Mouse (Mus musculus) thymus, postnatal 4 days (tissue): ENCODE measurements at regions not wholly inside any gene's neighbourhood (a gene's known extent, or its start where the extent isn't known, plus 50 kb on each side); places are given as distances from the start of the nearest gene placed in this dataset.

Source experiments
- DNase-seq: peaks from one replicate; pipeline ENCODE4 v3.0.0; 2021

DNA sequence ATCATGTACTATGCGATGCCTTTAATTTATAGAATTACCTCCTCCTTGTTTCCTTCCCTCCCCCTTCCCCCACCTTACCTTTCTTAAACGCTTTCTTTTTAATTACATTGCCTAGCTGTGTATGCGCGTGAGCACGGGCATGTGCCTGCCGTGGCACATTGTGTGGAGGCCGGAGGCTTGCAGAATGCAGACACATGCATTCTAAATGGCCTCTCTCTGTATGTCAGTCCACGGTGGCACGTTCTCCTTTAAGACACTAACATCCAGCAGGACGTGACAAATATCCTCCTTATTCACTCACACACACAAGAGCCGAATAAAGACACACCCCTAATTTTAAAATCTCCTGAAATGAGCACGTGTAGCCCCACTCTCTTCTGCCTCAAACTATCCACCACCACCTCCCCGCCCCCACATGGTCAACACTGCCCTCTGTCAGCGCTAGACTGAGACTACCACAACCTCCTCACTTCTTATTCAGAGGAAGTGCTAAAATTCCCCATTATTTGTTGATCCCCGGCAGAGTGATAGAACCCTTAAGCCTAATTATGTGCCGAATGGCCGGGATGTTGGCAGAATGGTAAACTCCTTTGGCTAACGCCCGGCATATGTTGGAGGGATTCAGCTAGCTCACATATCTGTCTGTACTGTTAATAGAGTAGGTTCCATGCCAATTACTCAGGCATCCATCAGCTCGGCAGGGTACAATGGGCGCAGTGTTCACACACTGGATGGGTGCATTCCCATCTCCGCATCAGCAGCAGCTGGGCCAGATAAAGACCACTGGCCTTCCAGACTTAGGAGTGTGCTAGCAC lies 70.5 kb upstream of the Zfp217 start:
- DNase-seq, result peak; percentile 64

DNA sequence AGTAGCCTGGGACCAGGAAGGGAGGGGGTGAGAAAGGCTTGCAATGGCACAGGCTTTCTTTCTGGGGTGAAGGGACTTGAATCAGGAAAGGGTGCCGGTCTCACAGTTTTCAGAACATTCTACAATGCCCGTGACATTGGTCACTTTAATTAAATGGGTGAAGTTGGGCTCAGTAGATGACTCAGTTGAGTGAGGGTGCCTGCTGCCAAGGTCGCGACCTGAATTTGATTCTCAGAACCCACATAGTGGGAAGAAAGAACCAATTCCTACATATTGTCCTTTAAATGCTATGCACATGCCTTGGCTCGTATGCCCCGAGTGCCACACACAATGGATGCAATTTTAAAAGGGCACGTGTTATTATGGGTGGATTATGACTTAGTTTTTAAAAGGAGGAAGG lies 68.4 kb upstream of the Zfp217 start:
- DNase-seq, result no peak

DNA sequence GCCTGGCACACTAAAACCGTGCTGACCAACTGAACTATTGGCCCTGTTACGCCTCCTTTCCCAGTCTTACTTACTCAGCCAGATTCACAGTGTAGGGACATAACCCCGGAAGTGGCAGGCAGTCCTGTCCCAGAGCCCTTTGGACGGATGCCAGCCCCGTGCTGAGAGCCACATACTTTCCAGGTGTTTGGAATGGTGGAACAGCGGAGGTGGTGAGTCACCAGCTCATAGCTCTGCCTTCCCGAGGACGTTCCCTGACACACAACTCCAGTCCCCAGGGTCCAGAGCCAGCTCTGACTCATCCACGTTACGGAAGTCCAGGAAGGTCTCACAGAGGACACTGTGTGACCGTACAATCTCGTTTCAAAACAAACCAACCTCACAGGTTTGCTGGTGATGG lies 61.2 kb upstream of the Zfp217 start:
- DNase-seq, result no peak

DNA sequence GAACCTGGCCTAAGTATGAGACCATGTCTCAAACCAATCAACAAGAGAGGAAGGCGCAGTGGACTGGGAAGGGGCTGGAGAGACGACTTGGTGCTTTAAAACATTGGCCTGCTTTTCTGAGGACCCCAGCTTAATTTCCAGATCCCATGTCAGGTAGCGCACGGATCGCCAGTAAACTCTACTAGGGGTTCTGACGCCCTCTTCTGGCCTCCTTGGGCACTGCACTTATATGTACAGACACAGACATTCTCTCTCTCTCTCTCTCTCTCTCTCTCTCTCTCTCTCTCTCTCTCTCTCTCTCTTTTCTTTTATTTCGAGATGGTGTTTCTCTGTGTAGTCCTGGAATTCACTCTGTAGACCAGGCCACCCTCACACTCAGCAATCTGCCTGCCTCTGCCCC lies 60.0 kb upstream of the Zfp217 start:
- DNase-seq, result peak; percentile 53

DNA sequence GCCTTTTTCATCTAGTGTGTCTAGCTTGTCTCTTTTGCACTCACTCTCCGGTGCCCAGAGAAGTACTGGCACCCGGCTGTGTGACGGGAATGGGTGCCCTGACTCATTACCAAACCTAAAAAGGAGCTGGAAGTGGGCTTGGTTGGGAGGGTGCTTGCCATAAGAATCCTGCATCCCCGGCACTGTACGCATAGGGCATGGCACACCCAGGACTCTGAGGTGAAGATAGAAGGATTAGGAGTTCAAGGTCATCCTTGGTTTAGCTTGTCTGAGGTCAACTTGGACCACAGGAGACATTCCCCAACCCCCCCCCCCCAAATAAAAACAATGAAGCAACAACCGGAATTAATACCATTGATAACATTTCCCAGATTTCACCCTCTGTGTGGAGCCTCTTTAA lies 59.5 kb upstream of the Zfp217 start:
- DNase-seq, result no peak

DNA sequence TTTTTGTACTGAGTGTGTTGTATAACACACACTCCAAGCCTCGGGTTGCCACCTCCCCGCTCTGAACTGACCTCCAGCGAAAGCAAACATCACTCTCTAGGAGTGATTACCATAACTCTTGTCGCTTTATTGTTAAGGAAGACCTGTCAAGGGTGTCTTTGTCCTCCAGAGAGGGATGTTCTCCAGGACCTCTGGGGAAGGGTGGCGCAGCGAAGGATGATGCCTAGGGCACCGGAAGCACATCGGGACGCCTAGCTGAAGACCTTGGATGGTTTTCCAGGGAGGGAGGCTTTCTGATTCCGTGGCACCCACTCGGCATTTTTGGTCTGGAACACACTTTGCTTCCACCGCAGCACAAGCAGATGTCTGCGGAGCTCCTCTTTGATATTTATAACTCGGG lies 59.0 kb upstream of the Zfp217 start:
- no peak for DNase-seq

DNA sequence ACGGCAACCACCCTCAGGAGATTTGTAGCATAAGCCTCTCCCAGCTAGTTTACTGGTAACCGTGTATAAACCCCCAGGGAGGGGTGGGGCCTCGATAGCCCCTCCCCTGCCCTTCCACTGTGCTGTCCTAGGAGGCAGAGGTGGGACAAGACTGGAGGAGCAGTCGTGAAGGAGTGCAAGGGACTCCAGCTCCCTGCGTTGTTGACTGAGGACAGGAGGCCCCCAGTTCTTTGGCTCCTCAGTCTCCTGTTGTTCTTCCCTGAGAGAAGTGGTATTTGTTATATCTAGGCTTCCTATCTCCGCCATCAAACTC lies 58.5 kb upstream of the Zfp217 start:
- peak; percentile 70 for DNase-seq

DNA sequence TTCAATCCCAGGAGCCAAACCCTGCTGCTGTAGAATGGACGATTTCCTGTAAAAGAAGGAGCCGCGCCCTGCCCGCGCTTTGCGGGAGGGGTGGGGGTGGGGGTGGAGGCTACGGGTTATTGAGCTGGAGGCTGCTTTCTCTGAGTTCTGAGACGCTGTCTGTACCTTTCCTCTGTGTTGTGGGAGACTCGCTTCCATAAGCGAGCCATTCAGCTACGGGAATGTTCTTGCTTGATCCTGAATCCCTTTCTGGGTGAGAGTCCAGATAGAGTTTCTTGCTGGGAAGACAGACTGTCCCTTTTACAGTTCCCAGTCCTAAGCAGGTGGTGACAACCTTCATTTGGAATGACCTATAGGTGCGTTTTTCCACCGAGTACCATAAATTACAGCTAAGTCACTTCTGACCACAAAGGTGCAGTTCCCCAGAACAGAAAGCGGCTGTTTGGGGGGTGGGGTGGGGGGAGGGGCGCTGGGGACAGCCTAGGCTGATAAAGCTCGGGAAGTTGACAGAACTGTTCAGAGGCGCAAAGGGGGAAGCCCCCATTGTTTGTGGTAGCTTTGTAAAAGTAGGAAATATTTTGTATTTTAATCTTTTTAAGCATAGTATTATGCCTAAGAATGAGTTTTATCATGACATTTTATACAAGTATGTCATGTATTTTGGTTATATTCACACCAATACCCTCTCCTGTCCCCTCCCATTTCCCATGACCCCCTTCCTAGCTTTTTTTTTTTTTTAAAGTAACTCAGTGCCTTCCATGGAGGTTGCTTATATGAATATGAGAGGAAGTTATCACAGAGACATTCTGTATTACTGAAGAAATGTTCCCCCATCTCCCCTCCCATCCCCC lies 57.9 kb upstream of the Zfp217 start:
- DNase-seq, result peak; percentile 71

DNA sequence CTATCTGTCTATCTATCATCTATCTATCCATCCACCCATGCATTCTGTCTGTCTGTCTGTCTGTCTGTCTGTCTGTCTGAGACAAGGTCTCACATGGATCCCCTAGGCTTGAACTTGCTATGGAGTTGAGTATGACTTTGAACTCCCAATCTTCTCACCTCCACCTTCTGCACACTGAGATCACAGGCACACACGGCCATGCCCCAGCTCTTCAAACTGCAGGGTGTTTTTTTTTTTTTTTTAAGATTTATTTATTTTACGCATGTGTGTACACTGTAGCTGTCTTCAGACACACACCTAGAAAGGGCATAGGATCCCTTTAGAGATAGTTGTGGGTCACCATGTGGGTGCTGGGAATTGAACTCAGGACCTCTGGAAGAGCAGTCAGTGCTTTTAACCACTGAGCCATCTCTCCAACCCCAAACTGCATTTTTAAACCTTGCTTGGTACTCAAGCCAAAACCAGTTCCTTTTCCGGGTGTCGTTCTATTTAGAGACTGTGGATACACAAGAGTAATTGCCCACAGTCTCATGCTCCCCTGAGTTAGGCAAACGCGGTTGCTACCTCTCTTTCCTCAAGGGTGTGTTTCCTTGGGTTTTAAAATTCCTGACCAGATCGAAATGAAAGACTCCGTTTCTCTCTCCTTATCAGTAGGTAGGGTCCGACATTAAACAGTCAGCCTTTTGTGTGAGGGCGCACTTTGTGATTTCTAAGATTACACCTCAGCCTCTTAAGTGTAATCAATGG lies 57.0 kb upstream of the Zfp217 start:
- no peak for DNase-seq

DNA sequence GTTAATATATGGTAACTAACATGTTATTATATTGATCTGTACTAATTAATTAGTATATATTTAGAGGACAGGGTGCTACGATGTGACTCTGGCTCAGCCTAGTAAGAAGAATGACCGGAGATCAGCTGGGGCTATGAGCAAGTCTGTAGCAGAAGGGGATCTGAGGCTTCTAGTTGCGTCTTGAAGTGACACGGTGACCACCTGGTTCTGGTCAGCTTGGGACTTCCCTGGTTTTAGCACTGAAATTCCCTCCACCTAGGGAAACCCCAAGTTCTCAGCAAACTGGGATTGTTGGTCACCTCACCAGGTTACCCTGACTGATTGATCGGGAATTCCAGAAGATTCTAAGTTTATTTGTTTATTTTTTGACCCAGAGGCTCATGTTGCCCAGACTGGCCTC lies 55.6 kb upstream of the Zfp217 start:
- DNase-seq, result no peak

DNA sequence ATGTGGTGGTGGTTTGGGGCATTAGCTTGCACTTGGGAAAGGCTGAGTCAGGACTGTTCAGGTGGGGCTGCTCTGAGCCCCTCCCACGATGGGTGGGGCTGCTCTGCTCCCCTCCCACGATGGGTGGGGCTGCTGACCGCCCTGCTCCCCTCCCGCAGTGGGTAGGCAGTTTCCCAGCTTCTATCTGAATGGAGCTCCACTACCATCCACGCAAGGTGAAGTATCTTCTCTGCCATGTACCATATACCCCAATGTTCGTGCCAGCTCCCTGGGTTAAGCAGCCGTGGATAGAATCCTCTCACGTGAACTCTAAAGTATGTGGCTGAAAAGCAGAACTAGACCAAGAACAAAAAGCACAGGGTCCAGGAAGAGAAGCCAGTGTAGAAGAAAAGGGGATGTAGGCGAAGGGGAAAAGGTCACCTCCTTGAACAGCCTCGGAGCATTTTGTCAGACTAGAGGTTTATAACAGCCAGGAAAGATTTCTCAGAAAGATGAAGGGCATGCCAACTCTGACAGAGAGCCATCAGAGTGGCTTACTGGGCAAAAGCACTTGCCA lies 54.0 kb upstream of the Zfp217 start:
- DNase-seq, result no peak
